Mouse (Mus musculus): ENCODE results near the gene Cnot4. TPM values are rescaled to one million over a fixed set of nuclear protein-coding genes. Genes with fewer than 3 reads are reported as not detected.

Gene Cnot4
- polyA plus RNA-seq, 1 experiment = 19.7 TPM

DNA sequence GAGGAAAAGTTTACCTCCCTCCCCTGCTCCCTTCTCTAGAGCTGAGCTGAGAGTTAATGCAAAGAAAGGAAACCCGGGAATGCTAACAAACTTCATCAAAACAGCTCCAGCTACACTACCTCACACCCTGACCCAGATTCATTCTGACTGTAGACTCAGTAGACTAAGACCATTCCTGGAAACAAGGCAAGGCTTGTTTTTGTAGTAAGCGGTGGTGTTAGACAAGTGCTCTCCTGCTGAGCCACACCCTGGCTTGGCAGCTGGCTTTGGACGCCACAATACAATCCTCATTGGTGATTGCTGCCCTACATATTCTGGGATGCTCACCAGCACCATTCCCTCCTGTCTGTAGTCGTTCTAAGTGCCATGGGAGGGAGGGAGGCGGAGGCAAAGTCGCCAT lies 106.3 kb downstream of the Cnot4 start:
- H3K4me1 ChIP-seq (replicated peaks; ENCODE audit: control insufficient read depth, insufficient read depth, low read length) = no peaks in the 10 kb centered on the region
- WGBS = 94% methylated on average over 6 of the region's 6 CpGs

DNA sequence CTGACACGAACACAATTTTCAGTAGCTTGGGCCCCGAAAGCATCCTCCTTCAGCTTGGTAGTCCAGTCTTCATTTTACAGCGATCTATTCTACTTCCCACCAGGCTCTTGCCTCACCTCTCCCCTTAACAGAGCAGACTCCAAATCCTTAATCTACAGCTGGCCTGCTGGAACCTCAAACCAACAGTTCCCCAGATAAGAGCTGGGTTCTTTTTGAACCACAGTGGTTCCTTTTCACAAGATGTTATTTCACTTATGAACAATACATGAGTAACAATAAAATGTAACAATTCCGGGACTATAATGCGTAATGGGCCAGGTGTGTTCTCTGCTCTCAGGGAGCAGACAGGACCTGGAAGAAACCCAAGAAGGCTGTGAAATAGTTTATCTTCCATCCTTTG lies 116.9 kb downstream of the Cnot4 start:
- TF ChIP-seq CTCF (IDR thresholded peaks at IDR 0.05; ENCODE audit: borderline replicate concordance, control insufficient read depth, extremely low read depth, insufficient read depth, low read length, poor library complexity) (no peak), POLR2A (IDR thresholded peaks at IDR 0.05; ENCODE audit: control insufficient read depth, extremely low read depth, insufficient read depth, low read length, poor library complexity) (no peak)
- DNase-seq = no peak
- Histone ChIP-seq H3K4me3 (ENCODE audit: control insufficient read depth, insufficient read depth, low read length) (no peak overlapping the region), H3K36me3 (ENCODE audit: control insufficient read depth, insufficient read depth, low read length) (no peaks in the 10 kb centered on the region; the same call in 1 of the 2 replicates), H3K27me3 (ENCODE audit: control insufficient read depth, insufficient read depth, low read length) (no peaks in the 10 kb centered on the region), H3K27ac (ENCODE audit: control insufficient read depth, insufficient read depth, low read length) (no peak overlapping the region), H3K4me1 (replicated peaks; ENCODE audit: control insufficient read depth, insufficient read depth, low read length) (no peaks in the 10 kb centered on the region)
- 92% methylated on average over 5 of the region's 5 CpGs for WGBS

More for the DNA sequence above, 106.3 kb downstream of the Cnot4 start:
- Histone ChIP-seq H3K4me3 (ENCODE audit: control insufficient read depth, insufficient read depth, low read length) (no peak overlapping the region), H3K27me3 (ENCODE audit: control insufficient read depth, insufficient read depth, low read length) (no peaks in the 10 kb centered on the region), H3K27ac (ENCODE audit: control insufficient read depth, insufficient read depth, low read length) (no peak overlapping the region), H3K36me3 (ENCODE audit: control insufficient read depth, insufficient read depth, low read length) (peaks cover 10% of the 10 kb centered on the region; the same call in 1 of the 2 replicates)
- no peak for TF ChIP-seq CTCF (IDR thresholded peaks at IDR 0.05; ENCODE audit: borderline replicate concordance, control insufficient read depth, extremely low read depth, insufficient read depth, low read length, poor library complexity)
- no peak for TF ChIP-seq POLR2A (IDR thresholded peaks at IDR 0.05; ENCODE audit: control insufficient read depth, extremely low read depth, insufficient read depth, low read length, poor library complexity)
- DNase-seq = no peak

DNA sequence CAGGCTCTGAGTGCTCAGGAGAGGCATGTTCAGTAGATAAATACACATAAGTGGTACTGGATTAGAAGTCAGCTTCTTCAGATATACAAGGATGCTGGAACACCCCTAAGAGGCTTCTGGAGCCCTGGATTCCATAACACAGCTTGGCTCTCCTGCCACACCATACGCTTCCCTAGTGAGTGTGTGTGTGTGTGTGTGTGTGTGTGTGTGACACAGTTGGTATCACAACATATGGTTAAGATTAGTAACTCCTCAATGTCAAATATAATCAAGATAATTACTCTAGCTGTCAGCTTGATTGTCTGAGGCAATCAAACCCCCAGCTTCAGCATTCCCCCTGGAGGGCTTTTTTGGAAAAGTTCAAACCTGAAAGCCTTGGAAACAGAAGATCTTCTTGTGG lies 121.6 kb downstream of the Cnot4 start:
- Histone ChIP-seq H3K36me3 (ENCODE audit: control insufficient read depth, insufficient read depth, low read length) (no peaks in the 10 kb centered on the region), H3K4me1 (replicated peaks; ENCODE audit: control insufficient read depth, insufficient read depth, low read length) (no peaks in the 10 kb centered on the region), H3K27me3 (ENCODE audit: control insufficient read depth, insufficient read depth, low read length) (no peaks in the 10 kb centered on the region), H3K27ac (ENCODE audit: control insufficient read depth, insufficient read depth, low read length) (no peak overlapping the region), H3K4me3 (ENCODE audit: control insufficient read depth, insufficient read depth, low read length) (no peak overlapping the region)
- WGBS = 100% methylated on average over 1 of the region's 1 CpGs
- TF ChIP-seq POLR2A (IDR thresholded peaks at IDR 0.05; ENCODE audit: control insufficient read depth, extremely low read depth, insufficient read depth, low read length, poor library complexity) (no peak), CTCF (IDR thresholded peaks at IDR 0.05; ENCODE audit: borderline replicate concordance, control insufficient read depth, extremely low read depth, insufficient read depth, low read length, poor library complexity) (no peak)
- no peak for DNase-seq

DNA sequence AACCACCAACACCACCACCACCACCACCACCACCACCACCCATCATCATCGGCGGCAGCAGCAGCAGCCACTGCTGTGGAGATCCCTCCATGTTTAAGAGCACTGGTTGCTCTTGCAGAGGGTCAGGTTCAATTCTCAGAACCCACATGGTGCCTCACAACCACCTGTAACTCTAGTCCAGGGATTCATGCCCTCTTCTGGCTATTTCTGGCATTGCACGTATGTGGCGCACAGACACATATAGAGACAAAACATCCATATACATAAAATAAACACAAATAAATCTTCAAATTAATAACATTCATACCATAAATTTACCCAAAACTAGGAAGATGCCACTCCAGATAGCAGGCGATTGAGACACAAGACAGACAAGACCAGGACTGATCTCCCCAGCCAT lies 122.8 kb downstream of the Cnot4 start:
- H3K36me3 ChIP-seq (ENCODE audit: control insufficient read depth, insufficient read depth, low read length) = no peaks in the 10 kb centered on the region
- no peak overlapping the region for H3K27ac ChIP-seq (ENCODE audit: control insufficient read depth, insufficient read depth, low read length)
- TF ChIP-seq POLR2A (IDR thresholded peaks at IDR 0.05; ENCODE audit: control insufficient read depth, extremely low read depth, insufficient read depth, low read length, poor library complexity) (no peak), CTCF (IDR thresholded peaks at IDR 0.05; ENCODE audit: borderline replicate concordance, control insufficient read depth, extremely low read depth, insufficient read depth, low read length, poor library complexity) (no peak)
- WGBS = over 99% methylated on average over 5 of the region's 5 CpGs
- H3K4me3 ChIP-seq (ENCODE audit: control insufficient read depth, insufficient read depth, low read length) = no peak overlapping the region
- no peaks in the 10 kb centered on the region for H3K4me1 ChIP-seq (replicated peaks; ENCODE audit: control insufficient read depth, insufficient read depth, low read length)
- no peaks in the 10 kb centered on the region for H3K27me3 ChIP-seq (ENCODE audit: control insufficient read depth, insufficient read depth, low read length)
- DNase-seq = no peak

DNA sequence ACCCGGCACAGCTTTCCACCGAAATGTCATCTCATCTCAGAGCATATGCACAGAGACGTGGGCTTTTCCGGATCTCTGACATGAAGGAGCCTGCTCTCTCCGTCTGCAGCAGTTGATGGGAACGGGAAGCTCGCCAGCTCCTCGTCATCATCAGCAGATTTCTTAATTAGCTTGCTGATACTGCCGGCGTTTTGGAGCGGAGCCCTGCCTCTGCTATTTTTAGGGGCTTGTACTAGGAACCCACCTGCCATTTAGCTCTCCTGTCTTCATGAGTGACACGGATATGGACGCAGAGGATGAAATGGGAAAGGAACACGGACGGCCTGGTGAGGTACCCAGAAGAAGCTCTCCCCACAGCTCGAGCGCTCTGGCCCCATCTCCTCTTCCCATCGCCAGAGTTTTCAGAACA lies 131.3 kb downstream of the Cnot4 start:
- Histone ChIP-seq H3K4me1 (replicated peaks; ENCODE audit: control insufficient read depth, insufficient read depth, low read length) (no peaks in the 10 kb centered on the region), H3K27me3 (ENCODE audit: control insufficient read depth, insufficient read depth, low read length) (no peaks in the 10 kb centered on the region), H3K27ac (ENCODE audit: control insufficient read depth, insufficient read depth, low read length) (no peak overlapping the region), H3K4me3 (ENCODE audit: control insufficient read depth, insufficient read depth, low read length) (no peak overlapping the region), H3K36me3 (ENCODE audit: control insufficient read depth, insufficient read depth, low read length) (no peaks in the 10 kb centered on the region)
- no peak for DNase-seq
- 94% methylated on average over 18 of the region's 18 CpGs for WGBS
- TF ChIP-seq POLR2A (IDR thresholded peaks at IDR 0.05; ENCODE audit: control insufficient read depth, extremely low read depth, insufficient read depth, low read length, poor library complexity) (no peak), CTCF (IDR thresholded peaks at IDR 0.05; ENCODE audit: borderline replicate concordance, control insufficient read depth, extremely low read depth, insufficient read depth, low read length, poor library complexity) (no peak)

DNA sequence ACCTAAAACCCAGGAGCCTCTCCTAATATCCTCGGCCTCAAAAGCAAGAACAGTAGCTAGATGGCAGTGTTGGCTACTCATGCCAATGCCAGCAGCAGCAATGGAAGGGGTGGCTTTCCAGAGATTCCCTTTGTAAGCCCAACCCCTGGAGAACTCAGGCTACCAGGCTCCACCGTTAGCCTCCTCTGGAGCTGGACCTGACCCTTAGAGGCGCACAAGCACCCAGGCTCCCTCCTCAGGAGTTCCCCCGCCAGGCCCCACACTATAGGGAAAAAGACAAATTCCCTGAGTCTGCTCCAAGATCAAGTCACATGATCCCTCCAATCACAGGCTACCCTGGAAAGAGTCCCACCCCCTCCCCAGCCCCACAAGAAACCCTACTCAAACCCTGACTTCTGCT lies 134.4 kb downstream of the Cnot4 start:
- DNase-seq = no peak

DNA sequence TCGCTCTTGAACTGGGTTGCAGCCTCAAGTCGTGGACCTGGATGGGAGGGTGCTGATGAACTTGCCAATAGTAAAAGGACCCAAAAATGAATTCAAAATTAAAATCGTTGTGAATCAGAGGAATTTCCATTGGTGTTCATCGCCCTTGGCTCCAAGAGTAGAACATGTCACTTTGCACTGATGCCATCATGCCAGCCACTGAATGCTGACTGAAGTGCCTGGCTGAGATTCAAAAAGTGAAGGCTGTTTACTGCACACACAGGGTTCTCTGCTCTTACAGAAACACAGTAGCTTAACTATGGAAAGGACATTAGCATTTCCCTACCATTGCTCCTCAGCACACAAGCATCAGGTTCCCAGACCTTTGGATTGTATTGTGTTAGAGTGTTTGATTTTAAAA lies 137.0 kb downstream of the Cnot4 start:
- WGBS = 89% methylated on average over 4 of the region's 4 CpGs
- no peak overlapping the region for H3K4me3 ChIP-seq (ENCODE audit: control insufficient read depth, insufficient read depth, low read length)

More for the DNA sequence above, 134.4 kb downstream of the Cnot4 start:
- no peaks in the 10 kb centered on the region for H3K27me3 ChIP-seq (ENCODE audit: control insufficient read depth, insufficient read depth, low read length)
- peaks cover 9% of the 10 kb centered on the region for H3K4me1 ChIP-seq (replicated peaks; ENCODE audit: control insufficient read depth, insufficient read depth, low read length)
- H3K4me3 ChIP-seq (ENCODE audit: control insufficient read depth, insufficient read depth, low read length) = no peak overlapping the region
- TF ChIP-seq CTCF (IDR thresholded peaks at IDR 0.05; ENCODE audit: borderline replicate concordance, control insufficient read depth, extremely low read depth, insufficient read depth, low read length, poor library complexity) (no peak), POLR2A (IDR thresholded peaks at IDR 0.05; ENCODE audit: control insufficient read depth, extremely low read depth, insufficient read depth, low read length, poor library complexity) (no peak)
- no peaks in the 10 kb centered on the region for H3K36me3 ChIP-seq (ENCODE audit: control insufficient read depth, insufficient read depth, low read length)
- WGBS = 68% methylated on average over 4 of the region's 4 CpGs
- no peak overlapping the region for H3K27ac ChIP-seq (ENCODE audit: control insufficient read depth, insufficient read depth, low read length)

More for the DNA sequence above, 137.0 kb downstream of the Cnot4 start:
- Histone ChIP-seq H3K27me3 (ENCODE audit: control insufficient read depth, insufficient read depth, low read length) (no peaks in the 10 kb centered on the region), H3K27ac (ENCODE audit: control insufficient read depth, insufficient read depth, low read length) (no peak overlapping the region), H3K4me1 (replicated peaks; ENCODE audit: control insufficient read depth, insufficient read depth, low read length) (peaks cover 9% of the 10 kb centered on the region), H3K36me3 (ENCODE audit: control insufficient read depth, insufficient read depth, low read length) (no peaks in the 10 kb centered on the region)
- TF ChIP-seq POLR2A (IDR thresholded peaks at IDR 0.05; ENCODE audit: control insufficient read depth, extremely low read depth, insufficient read depth, low read length, poor library complexity) (no peak), CTCF (IDR thresholded peaks at IDR 0.05; ENCODE audit: borderline replicate concordance, control insufficient read depth, extremely low read depth, insufficient read depth, low read length, poor library complexity) (no peak)
- no peak for DNase-seq

Measured in thymus, adult 2 months (tissue).